Mouse (Mus musculus): ENCODE results near the gene Bcdin3d. TPM values are rescaled to one million over a fixed set of nuclear protein-coding genes. Genes with fewer than 3 reads are reported as not detected.
A peak's percentile ranks its signal among the peaks of the same experiment; 100 is the strongest.
"Not testable (repeated sequence)": the region's sequence is repeated elsewhere in the genome, so short reads cannot be mapped to it uniquely, and the experiment has no call there.

Bcdin3d gene
- polyA plus RNA-seq, 1 experiment from 2014 or later: 25.4 TPM

DNA sequence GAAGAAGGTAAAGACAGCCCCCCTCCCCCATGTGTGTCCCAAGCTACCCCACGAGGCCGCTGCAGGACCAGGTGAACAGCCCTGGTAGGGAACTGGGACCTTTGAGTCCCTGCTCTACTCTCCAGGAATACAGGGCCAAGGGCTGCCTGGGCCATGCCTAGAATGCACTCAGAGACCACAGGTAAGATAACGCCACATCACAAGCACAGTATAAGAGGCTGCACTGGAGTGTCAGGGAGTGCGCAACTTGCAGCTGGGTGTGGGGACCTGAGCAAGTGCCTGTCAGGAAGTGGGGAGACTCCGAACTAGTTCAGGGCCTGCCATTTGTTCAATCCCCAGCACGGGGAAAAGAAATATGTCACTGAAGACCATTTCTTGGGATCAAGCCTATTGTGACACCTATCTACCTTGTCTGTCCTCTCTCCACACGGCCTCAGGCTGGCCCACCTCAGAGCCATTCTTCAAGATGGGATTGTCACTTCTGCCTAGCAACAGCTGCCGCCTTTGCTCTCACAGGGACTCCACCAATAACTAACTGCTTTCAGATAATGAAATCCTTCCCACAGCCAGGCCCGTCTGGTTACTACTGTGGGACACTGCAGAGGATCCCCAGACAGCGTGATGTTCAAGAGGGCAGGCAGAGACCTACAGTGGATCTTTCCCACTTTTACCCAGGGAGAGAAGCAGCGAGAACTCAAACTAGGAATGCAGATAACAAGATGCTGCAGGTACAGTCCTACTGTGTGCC lies 21.2 kb downstream of the Bcdin3d start:
- WGBS: 83% methylated on average over 11 of the region's 11 CpGs
- Histone ChIP-seq H3K4me3 (no peak overlapping the region), H3K27ac (no peak overlapping the region), H3K9ac (no peak overlapping the region), H3K36me3 (ENCODE audit: poor library complexity, severe bottlenecking) (0 out of 2 replicates have a peak, but pooled peaks cover 13% of the 10 kb centered on the region), H3K4me2 (no peak overlapping the region), H3K9me3 (replicated peaks) (no peaks in the 10 kb centered on the region), H3K4me1 (peaks cover 58% of the 10 kb centered on the region), H3K27me3 (no peaks in the 10 kb centered on the region)
- ATAC-seq: no peak

DNA sequence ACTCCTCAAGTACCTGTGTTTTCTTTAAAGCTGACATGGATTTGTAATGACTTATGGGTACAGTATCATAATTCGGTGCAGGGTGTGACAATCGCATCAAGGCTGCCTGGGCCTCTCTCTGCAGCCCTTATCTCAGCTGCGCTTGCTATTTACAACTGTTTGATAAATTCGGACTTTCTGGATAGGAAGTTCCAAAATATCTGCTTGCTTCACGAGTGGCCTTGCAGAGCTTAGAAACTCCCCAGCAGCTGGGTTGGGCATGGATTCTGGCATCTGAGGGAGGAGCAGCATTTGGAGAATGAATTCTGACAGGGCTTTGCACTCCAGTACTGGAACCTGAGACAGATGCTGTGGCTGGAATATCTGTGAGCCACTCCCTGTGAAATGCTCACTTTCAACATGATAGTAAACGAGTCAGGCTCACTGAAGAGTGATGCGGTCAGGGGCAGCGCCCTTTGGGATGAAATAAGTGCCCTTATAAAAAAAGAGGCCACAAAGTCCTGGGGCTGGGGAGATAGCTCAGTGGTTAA lies 24.7 kb downstream of the Bcdin3d start:
- ATAC-seq: no peak
- Histone ChIP-seq H3K9ac (no peak overlapping the region), H3K4me2 (no peak overlapping the region), H3K4me3 (no peak overlapping the region), H3K9me3 (replicated peaks) (no peaks in the 10 kb centered on the region), H3K27me3 (no peaks in the 10 kb centered on the region), H3K4me1 (peaks cover 33% of the 10 kb centered on the region), H3K27ac (0 out of 2 replicates have a peak overlapping the region, but pooled peaks have one; percentile 6), H3K36me3 (ENCODE audit: poor library complexity, severe bottlenecking) (0 out of 2 replicates have a peak, but pooled peaks cover 17% of the 10 kb centered on the region)
- WGBS: 89% methylated on average over 8 of the region's 8 CpGs

DNA sequence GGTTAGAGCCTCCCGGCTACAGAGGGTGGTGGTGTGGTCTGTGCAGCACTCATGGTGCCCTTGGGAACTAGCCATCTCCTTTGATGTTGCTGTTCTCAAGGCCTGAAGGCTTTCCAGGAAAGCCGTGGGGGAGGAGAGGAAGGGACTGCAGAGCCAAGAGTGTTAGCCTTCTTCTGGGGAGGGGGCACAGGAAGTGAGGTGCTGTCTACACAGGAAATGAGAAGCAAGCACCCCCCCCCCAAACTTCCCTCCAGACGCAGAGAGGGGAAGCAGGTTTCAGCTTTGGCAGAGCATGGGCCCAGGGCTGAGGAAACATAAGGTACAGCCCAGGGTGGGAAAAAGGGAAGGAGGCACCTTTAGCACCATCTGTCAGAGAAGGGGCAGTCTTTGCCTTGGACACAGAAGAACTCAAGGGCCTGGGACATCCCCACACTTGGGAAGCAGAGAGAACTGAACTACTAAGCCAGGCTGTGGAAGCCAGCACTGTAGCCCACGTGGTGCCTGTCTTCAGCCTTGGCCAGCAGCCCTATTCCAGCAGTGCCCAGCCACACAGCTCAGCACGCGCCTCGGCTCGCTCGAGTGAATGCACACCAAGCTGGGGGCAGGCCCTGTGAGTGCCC lies 25.3 kb downstream of the Bcdin3d start:
- 76% methylated on average over 9 of the region's 9 CpGs for WGBS
- ATAC-seq: peak; percentile 33; the same call in 1 of the 2 replicates

DNA sequence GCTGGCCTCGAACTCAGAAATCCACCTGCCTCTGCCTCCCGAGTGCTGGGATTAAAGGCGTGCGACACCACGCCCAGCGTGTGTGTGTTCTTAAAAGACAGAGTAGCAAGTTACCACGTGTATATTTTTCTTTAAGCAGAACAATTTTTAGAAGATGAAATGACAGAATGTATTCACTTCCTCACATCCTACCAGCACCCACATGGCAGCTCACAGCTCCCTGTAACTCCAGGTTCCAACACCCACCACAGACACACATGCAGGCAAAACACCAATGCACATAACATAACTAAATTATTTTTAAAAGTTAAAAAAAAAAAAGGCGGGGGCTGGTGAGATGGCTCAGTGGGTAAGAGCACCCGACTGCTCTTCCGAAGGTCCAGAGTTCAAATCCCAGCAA lies 28.4 kb downstream of the Bcdin3d start:
- not testable (repeated sequence) for H3K27me3 ChIP-seq; H3K9me3 ChIP-seq (replicated peaks); H3K9ac ChIP-seq; H3K4me3 ChIP-seq; H3K4me2 ChIP-seq; ATAC-seq; H3K27ac ChIP-seq; H3K36me3 ChIP-seq (ENCODE audit: poor library complexity, severe bottlenecking)
- peaks cover 14% of the 10 kb centered on the region for H3K4me1 ChIP-seq
- 92% methylated on average over 10 of the region's 10 CpGs for WGBS

More for the DNA sequence above, 25.3 kb downstream of the Bcdin3d start:
- no peak overlapping the region for H3K27ac ChIP-seq
- peaks cover 27% of the 10 kb centered on the region for H3K4me1 ChIP-seq
- H3K9me3 ChIP-seq (replicated peaks): no peaks in the 10 kb centered on the region
- H3K4me3 ChIP-seq: no peak overlapping the region
- H3K9ac ChIP-seq: no peak overlapping the region
- 0 out of 2 replicates have a peak, but pooled peaks cover 17% of the 10 kb centered on the region for H3K36me3 ChIP-seq (ENCODE audit: poor library complexity, severe bottlenecking)
- no peak overlapping the region for H3K4me2 ChIP-seq
- no peaks in the 10 kb centered on the region for H3K27me3 ChIP-seq

DNA sequence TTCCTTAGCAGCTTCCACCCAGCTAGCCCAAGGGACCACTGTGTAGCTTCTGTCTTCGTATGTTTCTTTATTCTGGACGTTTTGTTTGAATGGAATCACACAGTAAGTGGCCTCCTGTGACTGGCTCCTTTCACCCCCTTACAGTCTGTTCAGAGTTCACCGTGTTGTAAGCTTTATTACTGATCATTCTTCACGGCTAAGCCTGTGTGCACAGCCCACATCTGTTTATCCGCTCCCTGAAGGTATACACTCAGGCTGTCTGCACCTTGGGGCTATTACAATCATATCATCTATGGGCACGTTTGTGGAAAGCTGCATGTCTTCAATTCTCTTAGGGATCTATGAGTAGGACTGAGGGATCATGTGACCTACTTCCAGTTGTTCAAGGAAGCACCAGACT lies 29.0 kb downstream of the Bcdin3d start:
- no peak for ATAC-seq
- peaks cover 19% of the 10 kb centered on the region for H3K4me1 ChIP-seq
- H3K9me3 ChIP-seq (replicated peaks): no peaks in the 10 kb centered on the region
- no peak overlapping the region for H3K4me2 ChIP-seq
- no peaks in the 10 kb centered on the region for H3K27me3 ChIP-seq
- 62% methylated on average over 6 of the region's 6 CpGs for WGBS
- no peak overlapping the region for H3K27ac ChIP-seq
- peaks cover 8% of the 10 kb centered on the region; the same call in 1 of the 2 replicates for H3K36me3 ChIP-seq (ENCODE audit: poor library complexity, severe bottlenecking)
- no peak overlapping the region for H3K9ac ChIP-seq
- no peak overlapping the region for H3K4me3 ChIP-seq

DNA sequence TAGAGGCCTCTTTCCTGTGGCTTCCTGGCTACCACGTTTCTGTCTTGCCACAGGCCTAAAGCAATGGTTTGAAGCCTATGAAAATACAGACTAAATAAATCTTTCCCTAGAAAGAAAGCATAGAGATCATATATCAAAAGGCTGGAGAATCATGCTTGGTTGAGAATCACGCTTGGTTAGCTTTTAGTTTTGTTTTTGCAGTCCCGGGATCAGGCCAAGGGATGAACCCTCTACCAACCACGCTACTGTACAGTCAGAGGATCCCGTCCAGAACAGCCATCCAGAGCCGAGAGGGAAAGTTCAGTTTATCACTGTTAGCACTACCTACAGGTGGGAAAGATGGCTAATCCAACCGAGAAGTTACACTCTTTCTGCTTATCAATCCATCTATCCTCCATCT lies 32.2 kb downstream of the Bcdin3d start:
- Histone ChIP-seq H3K4me3 (no peak overlapping the region), H3K27me3 (no peaks in the 10 kb centered on the region), H3K4me2 (no peak overlapping the region), H3K4me1 (peaks cover 21% of the 10 kb centered on the region), H3K9me3 (replicated peaks) (no peaks in the 10 kb centered on the region), H3K9ac (no peak overlapping the region), H3K27ac (no peak overlapping the region), H3K36me3 (ENCODE audit: poor library complexity, severe bottlenecking) (peaks cover 12% of the 10 kb centered on the region)
- ATAC-seq: no peak
- 88% methylated on average over 7 of the region's 7 CpGs for WGBS

DNA sequence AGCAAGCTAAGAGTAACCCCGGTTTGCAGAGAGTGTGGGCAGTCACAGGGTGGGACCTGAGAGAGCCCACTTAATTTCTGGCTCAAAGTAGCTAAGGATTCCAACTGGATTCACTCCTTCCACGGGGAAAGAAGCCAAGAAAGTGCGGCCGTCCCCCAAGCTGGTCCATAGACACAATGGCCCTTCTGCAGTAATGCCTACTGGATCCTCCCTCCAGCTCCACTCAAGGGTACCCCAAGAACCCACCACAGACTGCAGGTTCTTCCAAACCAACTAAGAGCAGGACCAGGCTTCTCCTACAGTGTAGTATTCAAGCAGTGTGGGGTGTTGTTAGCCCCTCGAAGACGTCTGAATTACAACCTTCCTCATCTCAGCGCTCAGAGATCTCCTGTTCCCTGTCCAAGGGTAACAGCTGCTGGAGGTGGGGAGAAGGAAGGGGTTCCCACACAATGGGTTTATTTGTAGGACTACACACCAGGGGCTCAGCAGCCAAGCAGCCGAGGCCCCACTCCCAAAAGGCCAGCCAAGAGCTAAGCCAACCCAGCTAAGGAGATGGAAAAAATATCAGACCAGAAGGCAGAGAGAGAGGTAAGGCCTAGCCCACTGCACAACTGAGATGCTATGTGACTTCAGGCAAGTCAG lies 33.6 kb downstream of the Bcdin3d start:
- Histone ChIP-seq H3K9ac (no peak overlapping the region), H3K27ac (peak overlapping the region; percentile 83), H3K4me2 (peak overlapping the region; percentile 4; the same call in 1 of the 2 replicates), H3K27me3 (no peaks in the 10 kb centered on the region), H3K4me1 (peaks cover 29% of the 10 kb centered on the region), H3K4me3 (no peak overlapping the region), H3K9me3 (replicated peaks) (no peaks in the 10 kb centered on the region), H3K36me3 (ENCODE audit: poor library complexity, severe bottlenecking) (peaks cover 17% of the 10 kb centered on the region)
- WGBS: 51% methylated on average over 8 of the region's 8 CpGs
- peak; percentile 33 for ATAC-seq

DNA sequence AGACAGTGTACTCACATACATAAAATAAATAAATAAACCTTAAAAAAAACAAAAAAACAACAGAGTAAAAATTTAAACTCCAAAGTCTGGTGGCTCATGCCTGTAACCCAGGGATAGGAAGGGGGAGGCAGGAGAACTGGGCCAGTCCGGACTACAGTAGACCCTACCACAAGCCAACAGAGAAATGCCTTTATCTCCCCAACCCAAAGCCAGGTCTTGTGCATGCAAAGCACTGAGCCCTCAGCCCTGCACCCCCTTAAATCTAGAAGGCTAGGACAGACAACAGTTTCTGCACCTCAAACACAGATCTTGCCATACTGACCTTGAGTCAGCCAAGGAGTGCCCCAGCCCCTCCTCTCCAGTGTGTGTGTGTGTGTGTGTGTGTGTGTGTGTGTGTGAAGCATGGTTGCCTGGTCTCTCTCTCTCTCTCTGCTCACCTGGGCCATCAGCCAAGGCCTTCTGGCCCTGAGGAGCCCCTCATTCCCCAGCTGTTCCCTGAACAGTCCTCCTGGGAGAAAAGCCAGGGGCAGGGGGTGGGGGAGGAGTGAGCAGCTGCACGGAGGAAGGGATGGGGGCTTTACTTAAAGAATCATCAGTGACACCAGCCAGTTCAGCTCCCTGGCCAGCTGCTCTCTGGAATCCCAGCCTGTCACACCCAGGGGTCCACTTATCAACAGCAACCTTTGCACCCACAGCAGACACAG lies 34.3 kb downstream of the Bcdin3d start:
- H3K9me3 ChIP-seq (replicated peaks): no peaks in the 10 kb centered on the region
- no peak overlapping the region for H3K9ac ChIP-seq
- ATAC-seq: peak; percentile 80
- peak overlapping the region; percentile 4; the same call in 1 of the 2 replicates for H3K4me2 ChIP-seq
- WGBS: 45% methylated on average over 2 of the region's 2 CpGs
- H3K27ac ChIP-seq: peak overlapping the region; percentile 83
- H3K4me1 ChIP-seq: peaks cover 32% of the 10 kb centered on the region
- no peaks in the 10 kb centered on the region for H3K27me3 ChIP-seq
- H3K36me3 ChIP-seq (ENCODE audit: poor library complexity, severe bottlenecking): peaks cover 17% of the 10 kb centered on the region
- no peak overlapping the region for H3K4me3 ChIP-seq

DNA sequence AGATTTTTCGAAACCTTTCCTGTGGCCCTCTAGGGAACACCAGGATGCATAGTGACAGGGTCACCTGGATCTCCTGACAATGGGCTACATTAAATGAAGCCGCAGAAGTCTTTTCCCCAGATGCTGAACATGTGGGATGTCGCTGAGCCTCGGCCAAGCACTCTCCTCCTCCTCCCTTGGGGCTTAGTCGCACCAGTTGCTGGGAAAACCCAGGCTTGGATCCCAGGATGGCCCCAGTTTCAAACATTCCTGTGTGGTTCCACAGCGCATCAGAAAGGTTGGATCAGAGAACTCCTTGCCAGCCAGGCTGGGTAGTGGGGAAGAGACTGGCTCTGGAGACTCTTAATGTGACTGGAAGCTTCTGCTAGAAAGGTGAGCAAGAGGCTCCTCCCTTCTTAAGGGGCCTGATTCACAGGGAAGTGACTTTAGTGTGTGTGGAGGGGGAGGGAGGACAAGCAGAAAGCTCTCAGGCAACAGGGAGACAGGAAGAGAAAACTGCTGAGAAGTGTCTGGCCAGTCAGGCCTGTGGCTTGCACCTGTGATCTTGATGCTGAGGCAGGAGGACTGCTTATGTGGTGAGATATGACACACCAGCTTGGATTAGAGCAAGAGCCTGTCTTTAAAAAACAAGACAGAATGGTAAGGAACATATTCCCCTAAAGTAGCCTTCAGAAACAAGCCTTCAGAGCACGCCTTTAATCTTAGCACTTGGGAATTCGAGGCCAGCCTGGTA lies 35.4 kb downstream of the Bcdin3d start:
- 84% methylated on average over 8 of the region's 8 CpGs for WGBS
- H3K27ac ChIP-seq: no peak overlapping the region
- H3K9me3 ChIP-seq (replicated peaks): no peaks in the 10 kb centered on the region

DNA sequence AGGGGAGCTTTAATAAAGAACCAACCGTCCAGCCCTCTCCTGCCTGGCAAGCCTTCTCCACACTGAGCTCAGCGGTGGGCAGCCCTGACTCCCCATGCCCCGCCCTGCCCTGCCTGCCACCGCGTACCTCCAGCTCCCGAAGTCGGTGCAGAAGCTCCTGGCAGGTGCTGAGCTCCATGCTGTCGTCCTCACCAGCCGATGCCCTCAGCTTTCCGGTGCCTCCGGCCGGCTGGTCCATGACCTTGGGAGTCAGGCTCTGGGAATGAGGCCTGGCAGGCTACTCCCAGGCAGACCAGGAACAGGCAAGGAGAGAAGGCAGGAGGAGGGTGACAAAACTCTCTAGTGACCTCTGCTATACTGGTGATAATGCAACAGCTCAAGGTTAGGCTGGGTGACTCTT lies 40.6 kb downstream of the Bcdin3d start:
- Histone ChIP-seq H3K27ac (no peak overlapping the region), H3K9ac (no peak overlapping the region), H3K9me3 (replicated peaks) (no peaks in the 10 kb centered on the region), H3K36me3 (ENCODE audit: poor library complexity, severe bottlenecking) (peaks cover 60% of the 10 kb centered on the region), H3K4me3 (no peak overlapping the region), H3K4me2 (no peak overlapping the region), H3K27me3 (no peaks in the 10 kb centered on the region), H3K4me1 (peaks cover 11% of the 10 kb centered on the region)
- WGBS: 91% methylated on average over 12 of the region's 12 CpGs
- no peak for ATAC-seq

More for the DNA sequence above, 35.4 kb downstream of the Bcdin3d start:
- H3K4me3 ChIP-seq: no peak overlapping the region
- H3K36me3 ChIP-seq (ENCODE audit: poor library complexity, severe bottlenecking): peaks cover 17% of the 10 kb centered on the region
- no peaks in the 10 kb centered on the region for H3K27me3 ChIP-seq
- peaks cover 32% of the 10 kb centered on the region for H3K4me1 ChIP-seq
- ATAC-seq: no peak
- no peak overlapping the region for H3K4me2 ChIP-seq
- no peak overlapping the region for H3K9ac ChIP-seq

DNA sequence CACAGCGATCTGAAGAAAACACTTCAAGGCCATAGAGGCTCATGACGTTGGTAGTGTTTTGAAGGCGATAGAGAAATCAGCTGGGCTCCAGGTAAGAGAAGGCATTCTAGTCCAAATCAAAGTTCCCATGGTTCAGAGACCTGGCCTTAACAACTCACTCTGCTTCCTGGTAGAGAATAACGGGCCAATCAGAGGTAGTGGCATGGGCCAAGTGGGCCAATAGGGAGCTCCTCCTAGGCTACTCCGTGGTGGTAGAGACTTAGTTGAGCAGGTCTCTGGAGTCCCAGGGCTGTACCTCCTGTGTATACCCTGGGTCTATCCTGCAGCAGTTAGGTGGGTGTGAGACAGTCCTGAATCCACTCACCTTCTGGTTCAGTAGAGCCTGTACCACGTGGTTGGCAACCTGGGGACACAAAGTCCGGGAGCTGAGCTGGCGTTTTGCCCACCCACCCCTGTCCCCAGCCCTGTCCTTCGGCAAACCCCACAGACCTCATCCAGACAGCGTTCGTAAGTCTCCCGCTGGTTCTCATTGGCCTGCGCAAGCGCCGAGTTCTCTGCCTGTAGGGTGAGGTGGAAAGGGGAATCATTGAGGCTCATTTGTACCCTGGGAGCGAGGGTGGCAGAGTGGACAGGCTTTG lies 41.3 kb downstream of the Bcdin3d start:
- Histone ChIP-seq H3K9ac (no peak overlapping the region), H3K27ac (no peak overlapping the region)

More for the DNA sequence above, 41.3 kb downstream of the Bcdin3d start:
- Histone ChIP-seq H3K9me3 (replicated peaks) (no peaks in the 10 kb centered on the region), H3K4me1 (peaks cover 11% of the 10 kb centered on the region), H3K27me3 (no peaks in the 10 kb centered on the region), H3K36me3 (ENCODE audit: poor library complexity, severe bottlenecking) (peaks cover 64% of the 10 kb centered on the region), H3K4me2 (no peak overlapping the region), H3K4me3 (no peak overlapping the region)
- WGBS: 90% methylated on average over 16 of the region's 16 CpGs
- no peak for ATAC-seq

All from forebrain, embryonic 13.5 days (tissue).